Mouse (Mus musculus): ENCODE measurements around the gene Dab2ip. TPM values are rescaled to one million over a fixed set of nuclear protein-coding genes. Genes with fewer than 3 reads are reported as not detected.
A peak's percentile ranks its signal among the peaks of the same experiment; 100 is the strongest.

Dab2ip gene
- polyA plus RNA-seq, 1 experiment from 2014 or later: 42.4 TPM

DNA sequence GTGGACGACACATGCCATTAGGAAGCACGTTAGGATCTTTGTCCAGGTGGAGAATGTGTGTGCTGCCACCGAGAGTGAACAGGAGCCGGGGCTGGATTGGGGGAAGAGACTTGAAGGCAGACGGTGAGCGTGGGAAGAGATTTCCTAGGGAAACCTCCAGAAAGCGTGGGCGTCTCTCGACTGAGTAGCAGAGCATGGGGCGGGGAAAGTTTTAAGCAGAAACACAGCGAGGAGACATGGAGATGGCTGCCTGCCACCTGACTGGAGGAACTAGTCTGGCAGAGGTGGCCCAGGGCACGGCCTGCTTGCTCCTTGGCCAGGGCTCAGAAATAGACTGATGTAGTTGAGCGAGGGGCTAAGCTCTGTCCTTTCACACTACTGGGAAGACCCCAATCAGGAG is 82.5 kb downstream of the Dab2ip start:
- Histone ChIP-seq H3K4me2 (replicated peaks; ENCODE audit: low read depth, low read length) (no peak overlapping the region), H3K36me3 (ENCODE audit: control insufficient read depth, insufficient read depth, low read length) (peaks cover 17% of the 10 kb centered on the region), H3K27me3 (ENCODE audit: control insufficient read depth, insufficient read depth, low read length) (no peaks in the 10 kb centered on the region), H3K4me3 (ENCODE audit: low read length) (no peak overlapping the region), H3K27ac (ENCODE audit: low read depth, low read length) (no peak overlapping the region), H3K9me3 (ENCODE audit: control insufficient read depth, low read length) (no peaks in the 10 kb centered on the region), H3K9ac (ENCODE audit: low read depth, low read length) (no peak overlapping the region), H3K4me1 (ENCODE audit: control insufficient read depth, insufficient read depth, low read length) (no peaks in the 10 kb centered on the region)
- WGBS: 66% methylated on average over 13 of the region's 13 CpGs
- ATAC-seq (ENCODE audit: low FRiP score, low TSS enrichment): no peak

- Histone ChIP-seq H3K27ac (ENCODE audit: low read depth, low read length) (no peak overlapping the region), H3K36me3 (ENCODE audit: control insufficient read depth, insufficient read depth, low read length) (peaks cover 25% of the 10 kb centered on the region), H3K4me2 (replicated peaks; ENCODE audit: low read depth, low read length) (no peak overlapping the region), H3K4me1 (ENCODE audit: control insufficient read depth, insufficient read depth, low read length) (no peaks in the 10 kb centered on the region), H3K9ac (ENCODE audit: low read depth, low read length) (no peak overlapping the region), H3K4me3 (ENCODE audit: low read length) (no peak overlapping the region), H3K9me3 (ENCODE audit: control insufficient read depth, low read length) (no peaks in the 10 kb centered on the region), H3K27me3 (ENCODE audit: control insufficient read depth, insufficient read depth, low read length) (no peaks in the 10 kb centered on the region)
- ATAC-seq (ENCODE audit: low FRiP score, low TSS enrichment): no peak
- WGBS: 84% methylated on average over 7 of the region's 7 CpGs
Measured at GRCm38 (mm10) chr2:35642224-35642623, 84.2 kb downstream of the Dab2ip start.

GRCm38 (mm10) chr2:35646553-35646952 is 88.5 kb downstream of the Dab2ip start:
- peaks cover 26% of the 10 kb centered on the region for H3K36me3 ChIP-seq (ENCODE audit: control insufficient read depth, insufficient read depth, low read length)
- no peaks in the 10 kb centered on the region for H3K4me1 ChIP-seq (ENCODE audit: control insufficient read depth, insufficient read depth, low read length)
- no peak overlapping the region for H3K4me3 ChIP-seq (ENCODE audit: low read length)
- H3K9ac ChIP-seq (ENCODE audit: low read depth, low read length): no peak overlapping the region
- no peaks in the 10 kb centered on the region for H3K27me3 ChIP-seq (ENCODE audit: control insufficient read depth, insufficient read depth, low read length)
- H3K27ac ChIP-seq (ENCODE audit: low read depth, low read length): no peak overlapping the region
- no peaks in the 10 kb centered on the region for H3K9me3 ChIP-seq (ENCODE audit: control insufficient read depth, low read length)
- no peak overlapping the region for H3K4me2 ChIP-seq (replicated peaks; ENCODE audit: low read depth, low read length)
- ATAC-seq (ENCODE audit: low FRiP score, low TSS enrichment): no peak
- 84% methylated on average over 8 of the region's 8 CpGs for WGBS

- Histone ChIP-seq H3K4me3 (ENCODE audit: low read length) (no peak overlapping the region), H3K27me3 (ENCODE audit: control insufficient read depth, insufficient read depth, low read length) (no peaks in the 10 kb centered on the region), H3K4me2 (replicated peaks; ENCODE audit: low read depth, low read length) (no peak overlapping the region), H3K27ac (ENCODE audit: low read depth, low read length) (no peak overlapping the region), H3K36me3 (ENCODE audit: control insufficient read depth, insufficient read depth, low read length) (peaks cover 16% of the 10 kb centered on the region), H3K9me3 (ENCODE audit: control insufficient read depth, low read length) (no peaks in the 10 kb centered on the region), H3K4me1 (ENCODE audit: control insufficient read depth, insufficient read depth, low read length) (peaks cover 15% of the 10 kb centered on the region; the same call in 1 of the 2 replicates), H3K9ac (ENCODE audit: low read depth, low read length) (no peak overlapping the region)
- peak; percentile 33; the same call in 1 of the 2 replicates for ATAC-seq (ENCODE audit: low FRiP score, low TSS enrichment)
- 35% methylated on average over 4 of the region's 4 CpGs for WGBS
Measured at GRCm38 (mm10) chr2:35649708-35650107, 91.6 kb downstream of the Dab2ip start.

GRCm38 (mm10) chr2:35651297-35651731 is 93.2 kb downstream of the Dab2ip start:
- Histone ChIP-seq H3K27me3 (ENCODE audit: control insufficient read depth, insufficient read depth, low read length) (no peaks in the 10 kb centered on the region), H3K4me3 (ENCODE audit: low read length) (no peak overlapping the region), H3K4me2 (replicated peaks; ENCODE audit: low read depth, low read length) (no peak overlapping the region), H3K4me1 (ENCODE audit: control insufficient read depth, insufficient read depth, low read length) (peaks cover 18% of the 10 kb centered on the region; the same call in 1 of the 2 replicates), H3K27ac (ENCODE audit: low read depth, low read length) (no peak overlapping the region; the same call in 1 of the 2 replicates), H3K36me3 (ENCODE audit: control insufficient read depth, insufficient read depth, low read length) (peaks cover 7% of the 10 kb centered on the region; the same call in 1 of the 2 replicates), H3K9me3 (ENCODE audit: control insufficient read depth, low read length) (no peaks in the 10 kb centered on the region), H3K9ac (ENCODE audit: low read depth, low read length) (no peak overlapping the region)
- peak; percentile 62 for ATAC-seq (ENCODE audit: low FRiP score, low TSS enrichment)
- WGBS: 51% methylated on average over 6 of the region's 6 CpGs

DNA sequence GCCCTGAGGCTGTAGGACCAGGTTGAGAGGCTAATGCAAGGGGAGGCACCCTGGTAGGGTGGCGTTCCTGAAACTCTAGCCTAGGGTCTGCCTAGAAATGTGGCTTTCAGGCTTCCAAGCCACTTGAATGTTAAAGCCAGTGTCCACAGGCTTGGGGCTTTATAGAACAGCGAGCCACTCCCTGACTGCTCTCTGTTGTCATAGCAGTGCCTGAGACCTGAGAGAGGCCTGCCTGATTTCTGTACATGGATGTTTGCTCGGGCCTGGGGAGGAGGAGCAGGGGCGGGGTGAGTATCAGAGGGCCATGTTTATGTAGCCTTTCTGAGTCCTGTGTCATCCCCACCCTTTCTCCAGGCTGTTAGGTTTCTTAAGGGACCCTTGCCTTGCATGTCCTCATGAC is 94.9 kb downstream of the Dab2ip start:
- Histone ChIP-seq H3K9me3 (ENCODE audit: control insufficient read depth, low read length) (no peaks in the 10 kb centered on the region), H3K27me3 (ENCODE audit: control insufficient read depth, insufficient read depth, low read length) (no peaks in the 10 kb centered on the region), H3K36me3 (ENCODE audit: control insufficient read depth, insufficient read depth, low read length) (no peaks in the 10 kb centered on the region; the same call in 1 of the 2 replicates), H3K4me1 (ENCODE audit: control insufficient read depth, insufficient read depth, low read length) (peaks cover 21% of the 10 kb centered on the region; the same call in 1 of the 2 replicates), H3K27ac (ENCODE audit: low read depth, low read length) (no peak overlapping the region), H3K9ac (ENCODE audit: low read depth, low read length) (no peak overlapping the region), H3K4me2 (replicated peaks; ENCODE audit: low read depth, low read length) (no peak overlapping the region), H3K4me3 (ENCODE audit: low read length) (no peak overlapping the region)
- 49% methylated on average over 4 of the region's 4 CpGs for WGBS
- no peak for ATAC-seq (ENCODE audit: low FRiP score, low TSS enrichment)

- H3K4me2 ChIP-seq (replicated peaks; ENCODE audit: low read depth, low read length): no peak overlapping the region
- no peaks in the 10 kb centered on the region for H3K9me3 ChIP-seq (ENCODE audit: control insufficient read depth, low read length)
- no peaks in the 10 kb centered on the region for H3K27me3 ChIP-seq (ENCODE audit: control insufficient read depth, insufficient read depth, low read length)
- H3K4me1 ChIP-seq (ENCODE audit: control insufficient read depth, insufficient read depth, low read length): peaks cover 21% of the 10 kb centered on the region; the same call in 1 of the 2 replicates
- 77% methylated on average over 6 of the region's 6 CpGs for WGBS
- H3K27ac ChIP-seq (ENCODE audit: low read depth, low read length): no peak overlapping the region
- H3K36me3 ChIP-seq (ENCODE audit: control insufficient read depth, insufficient read depth, low read length): no peaks in the 10 kb centered on the region; the same call in 1 of the 2 replicates
- H3K9ac ChIP-seq (ENCODE audit: low read depth, low read length): no peak overlapping the region
- ATAC-seq (ENCODE audit: low FRiP score, low TSS enrichment): no peak
- H3K4me3 ChIP-seq (ENCODE audit: low read length): no peak overlapping the region
Measured at GRCm38 (mm10) chr2:35654795-35655194, 96.7 kb downstream of the Dab2ip start.

GRCm38 (mm10) chr2:35655996-35656395 is 97.9 kb downstream of the Dab2ip start:
- H3K9me3 ChIP-seq (ENCODE audit: control insufficient read depth, low read length): no peaks in the 10 kb centered on the region
- H3K4me2 ChIP-seq (replicated peaks; ENCODE audit: low read depth, low read length): no peak overlapping the region
- H3K27me3 ChIP-seq (ENCODE audit: control insufficient read depth, insufficient read depth, low read length): no peaks in the 10 kb centered on the region
- H3K9ac ChIP-seq (ENCODE audit: low read depth, low read length): no peak overlapping the region
- H3K27ac ChIP-seq (ENCODE audit: low read depth, low read length): no peak overlapping the region
- H3K4me1 ChIP-seq (ENCODE audit: control insufficient read depth, insufficient read depth, low read length): peaks cover 21% of the 10 kb centered on the region; the same call in 1 of the 2 replicates
- H3K36me3 ChIP-seq (ENCODE audit: control insufficient read depth, insufficient read depth, low read length): no peaks in the 10 kb centered on the region
- H3K4me3 ChIP-seq (ENCODE audit: low read length): no peak overlapping the region
- no peak for ATAC-seq (ENCODE audit: low FRiP score, low TSS enrichment)
- WGBS: 49% methylated on average over 8 of the region's 8 CpGs

DNA sequence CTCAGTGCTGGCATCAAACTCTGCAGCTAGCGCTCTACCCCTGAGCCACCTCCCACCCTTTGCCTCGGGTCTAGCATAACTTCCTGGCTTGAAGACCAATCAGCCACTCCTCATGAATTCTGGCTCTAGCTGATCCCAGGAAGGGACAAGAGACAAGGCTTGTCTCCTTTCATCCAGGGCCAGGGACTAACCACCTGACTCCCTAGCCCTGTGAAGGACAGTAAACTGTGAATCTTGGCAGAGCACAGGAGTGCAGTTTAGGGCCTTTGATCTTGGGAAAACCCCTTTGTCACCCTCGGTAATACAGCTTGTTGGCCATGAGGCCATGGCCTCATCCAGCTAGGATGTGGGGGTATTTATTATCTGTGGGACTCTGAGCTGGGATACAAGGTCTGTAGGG is 100.2 kb downstream of the Dab2ip start:
- Histone ChIP-seq H3K27ac (ENCODE audit: low read depth, low read length) (no peak overlapping the region), H3K4me2 (replicated peaks; ENCODE audit: low read depth, low read length) (no peak overlapping the region), H3K27me3 (ENCODE audit: control insufficient read depth, insufficient read depth, low read length) (no peaks in the 10 kb centered on the region), H3K4me3 (ENCODE audit: low read length) (no peak overlapping the region), H3K4me1 (ENCODE audit: control insufficient read depth, insufficient read depth, low read length) (peaks cover 20% of the 10 kb centered on the region), H3K36me3 (ENCODE audit: control insufficient read depth, insufficient read depth, low read length) (no peaks in the 10 kb centered on the region), H3K9ac (ENCODE audit: low read depth, low read length) (no peak overlapping the region), H3K9me3 (ENCODE audit: control insufficient read depth, low read length) (no peaks in the 10 kb centered on the region)
- ATAC-seq (ENCODE audit: low FRiP score, low TSS enrichment): no peak
- WGBS: 36% methylated on average over 3 of the region's 3 CpGs

Measured in kidney, embryonic 14.5 days (tissue).